Comparison of ENCODE assay signal across 8 mouse cellular contexts in the genomic region with DNA sequence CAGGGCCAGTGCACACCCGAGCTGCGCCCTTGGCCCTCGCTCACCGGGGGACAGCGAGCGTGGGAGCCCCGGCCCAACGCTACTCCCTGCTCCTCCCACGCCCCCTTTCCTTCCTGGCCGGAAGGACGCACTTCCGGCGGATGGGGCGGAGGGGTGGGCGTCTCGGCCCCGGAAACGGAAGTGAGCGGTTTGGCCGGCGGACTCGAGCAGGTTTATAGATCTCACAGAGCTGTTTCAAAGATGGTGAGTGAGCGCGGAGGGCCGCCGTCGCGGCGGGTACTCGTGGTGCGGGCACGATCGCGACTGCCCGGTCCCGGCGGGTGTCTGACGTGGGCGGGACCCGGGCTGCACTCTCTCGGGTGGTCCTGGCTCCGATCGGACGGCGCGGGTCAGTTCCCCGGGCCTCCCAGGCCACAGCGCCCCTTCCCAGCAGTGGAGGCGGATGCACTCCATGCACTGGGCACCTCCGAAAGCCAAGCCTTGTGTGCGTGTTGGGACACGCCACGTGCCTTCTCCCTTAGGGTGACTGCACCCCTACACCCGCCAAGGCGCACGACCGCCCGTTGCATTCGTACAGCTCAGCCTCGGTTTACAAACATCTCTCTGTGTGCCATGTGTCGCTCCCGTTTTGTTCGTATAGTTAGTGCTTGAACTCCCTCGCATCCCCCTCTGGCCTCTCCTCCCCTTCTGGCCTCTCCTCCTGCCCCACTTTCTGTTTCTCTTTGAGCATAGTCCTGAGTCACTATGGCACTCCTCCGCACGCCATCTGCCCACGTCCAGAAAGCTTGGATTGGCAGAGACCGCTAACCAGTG. TPM values are rescaled to one million over a fixed set of nuclear protein-coding genes. Genes with fewer than 3 reads are reported as not detected.
A peak's percentile ranks its signal among the peaks of the same experiment; 100 is the strongest.
DNase-seq lines count a peak whose midpoint lies in the region; ATAC-seq lines count a peak whose summit lies in the region.

TSS of gene Pomp (plus strand) at position 13 of the 813 bp plus-strand sequence.

- peaks cover 10% of the 10 kb centered on the region for H3K9me3 ChIP-seq in megakaryocyte, embryonic 14.5 days

- peak; percentile 85 for ATAC-seq in common myeloid progenitor, adult 5-6 weeks (replicated peaks; ENCODE audit: low read depth, poor library complexity, severe bottlenecking)

- peaks cover 37% of the 10 kb centered on the region for H3K36me3 ChIP-seq in megakaryocyte, embryonic 14.5 days (replicated peaks; ENCODE audit: low read length)

- peak; percentile 95 for DNase-seq in ZHBTc4 (ENCODE audit: low read depth, low spot score)
- DNase-seq in gastrocnemius, adult 8-10 months (ENCODE audit: low spot score in 2 of 2) = peak; percentile 77 to 83
- DNase-seq in hindlimb bud, embryonic 11.5 days (ENCODE audit: extremely low spot score, low read depth, low spot score) = peak; percentile 42
- DNase-seq in left cerebral cortex, adult 8-10 months (ENCODE audit: low spot score in 2 of 2) = peak; percentile 74 to 91
- peak; percentile 94 to 95 for DNase-seq in right cerebral cortex, postnatal 10 days (ENCODE audit: low spot score in 2 of 2)
- peak; percentile 87 for DNase-seq in urinary bladder, postnatal 25 days (ENCODE audit: low spot score)

- H3K4me1 ChIP-seq in megakaryocyte, embryonic 14.5 days = peaks cover 47% of the 10 kb centered on the region

- H3K4me3 ChIP-seq in megakaryocyte, embryonic 14.5 days (replicated peaks) = peak within 1 kb of the TSS; percentile 93

- no peaks in the 10 kb centered on the region for H3K27me3 ChIP-seq in megakaryocyte, embryonic 14.5 days (replicated peaks)

RNA-seq across cellular contexts. Expression of gene Pomp, which starts in this region (rescaled TPM):
- total RNA-seq in common myeloid progenitor, adult 5-6 weeks (2017) = 128 and 182 TPM in 2 replicates
- total RNA-seq in gastrocnemius, adult 8-10 months (2022) = 100 to 1,000 TPM; 128 to 135 (median 130) TPM
- 100 to 1,000 TPM; 141 to 181 (median 153) TPM for total RNA-seq in left cerebral cortex, adult 8-10 months (2022)
- 2.6 and 32.9 TPM in 2 replicates for polyA plus RNA-seq in megakaryocyte, embryonic 14.5 days (2012; ENCODE audit: insufficient read depth, low replicate concordance)

Comparison
In these comparisons a context has a peak if more than half of its experiments do, and no peak if none do; other contexts are left out.
1. Peak in every context shown above with its lines: DNase-seq, ATAC-seq and H3K4me3 ChIP-seq.
2. DNase-seq: peak in every context shown above with its lines; median percentile 95 in ZHBTc4; 94 in right cerebral cortex, postnatal 10 days; 87 in urinary bladder, postnatal 25 days; 82 in left cerebral cortex, adult 8-10 months; 80 in gastrocnemius, adult 8-10 months; 42 in hindlimb bud, embryonic 11.5 days.